Mouse (Mus musculus) lung, adult 10 weeks (tissue): ENCODE data around the gene Zbtb2. TPM values are rescaled to one million over a fixed set of nuclear protein-coding genes. Genes with fewer than 3 reads are reported as not detected.

Experiments used
- polyA plus RNA-seq: library from polyadenylated mRNA; stranded (reverse); fragments of 350-450 nt; fragmentation: Illumina TruSeq; extraction: RNeasy Lipid Tissue Mini Kit (QIAGEN cat#74804); gene quantifications from one replicate; pipeline ENCODE4 v1.2.3, GENCODE M21; 2014; ENCODE audit warnings: low read depth, low replicate concordance; ENCODE audit not compliant: insufficient read depth

Zbtb2 gene
- 7.4 TPM for polyA plus RNA-seq

DNA sequence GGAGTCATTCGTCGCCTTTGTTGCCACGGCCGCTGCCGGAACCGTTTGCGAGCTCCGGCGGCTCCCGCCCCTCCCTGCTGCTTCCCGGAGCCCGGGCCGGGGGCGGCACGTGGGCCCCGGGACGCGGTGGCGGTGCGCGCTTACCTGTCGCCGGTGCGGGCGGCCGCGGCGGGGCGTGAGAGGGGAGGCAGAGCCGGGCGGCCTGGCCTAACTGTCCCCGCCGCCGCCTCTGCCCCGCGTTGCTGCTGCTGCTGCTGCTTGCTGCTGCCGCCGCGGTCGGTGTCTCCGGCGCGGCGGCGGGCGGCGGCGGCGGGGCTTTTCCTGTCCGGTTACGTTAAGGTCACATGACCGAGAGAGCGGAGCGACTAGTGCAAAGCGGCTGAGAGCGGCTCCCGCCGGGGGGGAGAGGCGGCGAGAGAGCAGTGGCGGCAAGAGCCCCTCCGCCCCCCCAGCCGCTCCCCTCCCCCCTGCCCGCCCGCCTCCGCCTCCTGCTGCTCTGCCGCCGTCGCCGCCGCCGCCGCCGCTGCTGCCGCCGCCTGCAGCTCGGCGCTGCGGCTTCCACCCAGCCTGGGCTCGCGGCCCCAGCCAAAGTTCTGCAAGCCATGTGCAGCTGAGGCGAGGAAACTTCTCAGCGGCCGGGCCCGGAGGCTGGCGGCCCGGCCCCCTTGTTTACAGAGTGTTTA lies at the start of gene Zbtb2:
Zbtb2 (minus strand) TSS at position 408 of the 683 bp plus-strand sequence.

DNA sequence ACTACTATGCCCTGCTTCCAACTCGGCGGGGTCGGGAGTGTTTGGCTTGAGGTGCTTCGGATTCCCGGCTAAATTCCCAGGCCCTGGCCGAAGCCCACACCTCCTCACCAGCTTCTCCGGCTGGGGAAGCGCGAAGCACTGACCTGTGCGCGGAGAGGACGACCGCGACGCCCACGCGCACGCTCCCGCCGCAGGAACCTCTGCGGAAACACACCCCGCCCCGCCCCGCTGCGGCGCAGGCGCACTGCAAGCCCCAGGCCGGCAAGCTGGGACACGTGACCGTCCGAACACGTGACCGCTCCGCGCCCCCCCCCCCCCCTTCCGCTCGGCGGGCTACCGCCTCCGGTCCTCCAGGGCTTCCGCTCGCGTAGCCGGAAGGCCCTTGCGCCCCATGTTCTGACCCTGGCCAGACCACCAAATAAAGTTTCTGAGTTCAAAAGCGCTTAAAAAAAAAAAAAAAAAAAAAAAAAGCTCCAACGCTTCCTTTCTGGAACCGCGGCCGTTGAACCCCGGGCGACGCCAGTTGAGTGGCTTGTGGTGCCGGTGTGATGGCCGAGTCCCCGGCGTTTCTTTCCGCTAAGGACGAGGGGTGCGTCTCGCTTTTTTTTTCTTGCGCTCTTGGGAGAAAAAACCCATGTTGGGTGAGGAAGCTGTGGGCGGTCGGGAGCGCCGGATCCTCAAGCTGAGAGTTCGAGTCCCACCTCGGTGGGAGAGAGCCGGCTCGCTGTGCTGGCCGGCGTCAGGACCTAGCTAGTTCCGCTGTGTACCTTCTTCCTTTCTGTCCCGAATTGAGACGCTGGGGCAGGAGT lies 44.4 kb upstream of the Zbtb2 start, which contains the start of the genes Rmnd1 and Armt1:
Rmnd1 (minus strand) TSS at position 266 of the 809 bp plus-strand sequence.
Armt1 (plus strand) TSS at position 345 of the 809 bp plus-strand sequence.

Other genes starting within 250 kb of the Zbtb2 start
- gene Akap12, start 121.7 kb downstream of the Zbtb2 start, polyA plus RNA-seq = 22.6 TPM
- gene Rmnd1, start 44.3 kb upstream of the Zbtb2 start, polyA plus RNA-seq = 17.8 TPM
- 7.2 TPM for gene Armt1, start 44.4 kb upstream of the Zbtb2 start, polyA plus RNA-seq
- gene Ccdc170, start 94.4 kb upstream of the Zbtb2 start, polyA plus RNA-seq = 1.3 TPM
- 0.71 TPM for gene Esr1, start 223.5 kb upstream of the Zbtb2 start, polyA plus RNA-seq